Mouse (Mus musculus): ENCODE data around the gene Slc22a17. TPM values are rescaled to one million over a fixed set of nuclear protein-coding genes. Genes with fewer than 3 reads are reported as not detected.

The Slc22a17 gene
- polyA plus RNA-seq, 1 experiment from 2014 or later, result 50.8 TPM

- Histone ChIP-seq H3K4me2 (no peak overlapping the region), H3K9me3 (replicated peaks) (no peaks in the 10 kb centered on the region), H3K9ac (peak overlapping the region; percentile 59; the same call in 1 of the 2 replicates), H3K27me3 (replicated peaks) (no peaks in the 10 kb centered on the region), H3K36me3 (peaks cover 35% of the 10 kb centered on the region), H3K27ac (ENCODE audit: poor library complexity, severe bottlenecking) (peak overlapping the region; percentile 56), H3K4me1 (replicated peaks) (peaks cover 22% of the 10 kb centered on the region), H3K4me3 (no peak overlapping the region)
- no peak for ATAC-seq (ENCODE audit: insufficient number of reproducible peaks, low FRiP score)
- 32% methylated on average over 2 of the region's 2 CpGs for WGBS
Measured at GRCm38 (mm10) chr14:54897445-54897844, 15.5 kb downstream of the Slc22a17 start.

DNA sequence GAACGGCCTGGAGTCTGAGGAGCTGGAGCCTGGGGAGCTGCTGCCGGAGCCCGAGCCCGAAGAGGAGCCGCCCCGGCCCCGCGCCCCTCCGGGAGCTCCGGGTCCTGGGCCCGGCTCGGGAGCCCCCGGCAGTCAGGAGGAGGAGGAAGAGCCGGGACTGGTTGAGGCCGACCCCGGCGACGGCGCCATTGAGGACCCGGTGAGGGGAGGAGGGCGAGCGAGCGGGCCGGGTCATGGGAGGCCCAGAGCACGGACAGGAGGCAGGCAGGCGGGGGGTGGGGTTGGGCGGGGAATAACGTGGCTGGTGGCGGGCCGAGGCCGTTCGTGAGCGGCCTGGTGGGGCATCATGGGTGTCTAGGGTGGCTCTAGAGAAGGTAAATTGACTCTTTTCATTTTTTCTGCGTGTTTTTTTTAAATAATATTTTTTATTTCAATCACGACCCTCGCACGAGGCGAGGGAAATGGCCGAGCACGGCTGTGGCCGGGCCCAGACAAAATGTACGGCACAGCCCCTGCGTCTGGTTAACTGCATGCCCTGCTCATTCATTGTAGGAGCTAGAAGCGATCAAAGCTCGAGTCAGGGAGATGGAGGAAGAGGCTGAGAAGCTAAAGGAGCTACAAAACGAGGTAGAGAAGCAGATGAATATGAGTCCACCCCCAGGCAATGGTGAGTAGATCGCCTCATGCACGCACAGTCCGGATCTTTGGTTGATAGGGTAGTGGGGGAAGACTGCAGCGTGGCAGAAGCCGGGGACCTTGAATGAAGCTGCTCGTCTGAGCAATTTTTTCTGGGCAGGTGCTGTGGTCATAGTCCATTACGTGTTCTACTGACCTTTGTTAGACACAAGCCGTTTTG, 18.4 kb downstream of the Slc22a17 start:
- H3K36me3 ChIP-seq, result peaks cover 35% of the 10 kb centered on the region
- no peaks in the 10 kb centered on the region for H3K27me3 ChIP-seq (replicated peaks)
- no peaks in the 10 kb centered on the region for H3K9me3 ChIP-seq (replicated peaks)
- under 1% methylated on average over 44 of the region's 54 CpGs for WGBS
- ATAC-seq (ENCODE audit: insufficient number of reproducible peaks, low FRiP score), result peak; percentile 79
- H3K4me2 ChIP-seq, result peak overlapping the region; percentile 72
- H3K4me3 ChIP-seq, result peak overlapping the region; percentile 96
- peaks cover 22% of the 10 kb centered on the region for H3K4me1 ChIP-seq (replicated peaks)
- peak overlapping the region; percentile 100 for H3K9ac ChIP-seq
- peak overlapping the region; percentile 97 for H3K27ac ChIP-seq (ENCODE audit: poor library complexity, severe bottlenecking)

DNA sequence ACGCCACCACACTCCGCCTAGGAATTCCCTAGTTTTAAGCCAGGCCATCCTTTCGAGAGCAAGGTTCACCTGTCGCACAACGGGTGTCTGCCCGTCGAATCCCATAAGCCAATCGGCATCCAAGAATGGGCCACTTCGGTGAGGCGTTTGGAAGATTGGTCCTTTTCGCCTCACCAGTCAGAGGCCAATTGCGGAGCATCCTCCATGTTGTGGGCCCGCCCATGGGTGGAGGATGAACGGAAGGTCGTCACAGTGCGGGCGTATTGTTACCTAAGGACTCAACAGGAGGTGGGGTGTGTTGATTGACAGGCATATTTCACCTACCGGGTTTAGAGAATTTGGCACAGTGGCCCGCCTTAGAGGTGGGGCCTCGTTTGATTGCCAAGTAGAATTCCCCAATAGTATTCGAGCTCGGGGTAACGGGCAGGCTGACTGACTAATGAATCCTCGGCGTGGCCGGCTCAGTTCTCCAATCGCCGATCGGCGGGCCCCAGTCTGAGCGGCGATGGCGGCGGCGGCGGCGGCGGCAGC, 19.2 kb downstream of the Slc22a17 start:
- Histone ChIP-seq H3K9me3 (replicated peaks) (no peaks in the 10 kb centered on the region), H3K4me2 (peak overlapping the region; percentile 63), H3K9ac (peak overlapping the region; percentile 100), H3K4me3 (peak overlapping the region; percentile 96), H3K4me1 (replicated peaks) (peaks cover 22% of the 10 kb centered on the region), H3K27me3 (replicated peaks) (no peaks in the 10 kb centered on the region), H3K36me3 (peaks cover 31% of the 10 kb centered on the region), H3K27ac (ENCODE audit: poor library complexity, severe bottlenecking) (peak overlapping the region; percentile 97)
- peak; percentile 97 for ATAC-seq (ENCODE audit: insufficient number of reproducible peaks, low FRiP score)
- under 1% methylated on average over 38 of the region's 38 CpGs for WGBS

DNA sequence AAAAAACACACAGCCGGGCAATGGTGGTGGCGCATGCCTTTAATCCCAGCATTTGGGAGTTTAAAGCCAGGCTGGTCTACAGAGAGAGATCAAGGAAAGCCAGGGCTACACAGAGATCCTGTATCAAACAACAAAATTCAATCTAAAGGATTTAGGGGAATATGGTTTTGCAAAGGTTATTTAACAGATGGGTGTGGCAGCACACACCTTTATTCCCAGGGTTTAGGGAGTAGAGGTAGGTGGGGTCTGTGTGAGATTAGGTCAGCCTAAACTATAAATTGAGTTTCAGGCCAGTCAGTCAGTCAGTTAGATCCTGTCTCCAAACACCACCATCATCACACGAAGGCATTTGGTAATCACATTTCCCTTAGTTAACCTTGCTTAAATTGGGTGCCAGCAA, 20.7 kb downstream of the Slc22a17 start, which contains the start of gene Pabpn1:
Gene Pabpn1 (plus strand): TSS at position 301 of the 400 bp plus-strand sequence.
- Histone ChIP-seq H3K9me3 (replicated peaks) (no peaks in the 10 kb centered on the region), H3K9ac (0 out of 2 replicates have a peak within 1 kb of the TSS, but pooled peaks have one; percentile 55), H3K4me1 (replicated peaks) (peaks cover 16% of the 10 kb centered on the region), H3K27me3 (replicated peaks) (no peaks in the 10 kb centered on the region), H3K27ac (ENCODE audit: poor library complexity, severe bottlenecking) (peak within 1 kb of the TSS; percentile 79), H3K4me3 (peak within 1 kb of the TSS; percentile 96), H3K36me3 (peaks cover 25% of the 10 kb centered on the region), H3K4me2 (peak within 1 kb of the TSS; percentile 63)
- 89% methylated on average over 3 of the region's 3 CpGs for whole genome bisulfite sequencing
- no peak for ATAC-seq (ENCODE audit: insufficient number of reproducible peaks, low FRiP score)

- peak overlapping the region; percentile 9; the same call in 1 of the 2 replicates for H3K4me2 ChIP-seq
- no peaks in the 10 kb centered on the region for H3K9me3 ChIP-seq (replicated peaks)
- ATAC-seq (ENCODE audit: insufficient number of reproducible peaks, low FRiP score), result no peak
- H3K4me3 ChIP-seq, result no peak overlapping the region
- H3K27me3 ChIP-seq (replicated peaks), result no peaks in the 10 kb centered on the region
- no peak overlapping the region for H3K9ac ChIP-seq
- no peak overlapping the region for H3K27ac ChIP-seq (ENCODE audit: poor library complexity, severe bottlenecking)
- peaks cover 33% of the 10 kb centered on the region for H3K4me1 ChIP-seq (replicated peaks)
- peaks cover 26% of the 10 kb centered on the region; the same call in 1 of the 2 replicates for H3K36me3 ChIP-seq
- WGBS, result 88% methylated on average over 11 of the region's 11 CpGs
Measured at GRCm38 (mm10) chr14:54885309-54885708, 27.6 kb downstream of the Slc22a17 start.

GRCm38 (mm10) chr14:54884022-54884712, 28.8 kb downstream of the Slc22a17 start:
- WGBS, result 28% methylated on average over 21 of the region's 21 CpGs

DNA sequence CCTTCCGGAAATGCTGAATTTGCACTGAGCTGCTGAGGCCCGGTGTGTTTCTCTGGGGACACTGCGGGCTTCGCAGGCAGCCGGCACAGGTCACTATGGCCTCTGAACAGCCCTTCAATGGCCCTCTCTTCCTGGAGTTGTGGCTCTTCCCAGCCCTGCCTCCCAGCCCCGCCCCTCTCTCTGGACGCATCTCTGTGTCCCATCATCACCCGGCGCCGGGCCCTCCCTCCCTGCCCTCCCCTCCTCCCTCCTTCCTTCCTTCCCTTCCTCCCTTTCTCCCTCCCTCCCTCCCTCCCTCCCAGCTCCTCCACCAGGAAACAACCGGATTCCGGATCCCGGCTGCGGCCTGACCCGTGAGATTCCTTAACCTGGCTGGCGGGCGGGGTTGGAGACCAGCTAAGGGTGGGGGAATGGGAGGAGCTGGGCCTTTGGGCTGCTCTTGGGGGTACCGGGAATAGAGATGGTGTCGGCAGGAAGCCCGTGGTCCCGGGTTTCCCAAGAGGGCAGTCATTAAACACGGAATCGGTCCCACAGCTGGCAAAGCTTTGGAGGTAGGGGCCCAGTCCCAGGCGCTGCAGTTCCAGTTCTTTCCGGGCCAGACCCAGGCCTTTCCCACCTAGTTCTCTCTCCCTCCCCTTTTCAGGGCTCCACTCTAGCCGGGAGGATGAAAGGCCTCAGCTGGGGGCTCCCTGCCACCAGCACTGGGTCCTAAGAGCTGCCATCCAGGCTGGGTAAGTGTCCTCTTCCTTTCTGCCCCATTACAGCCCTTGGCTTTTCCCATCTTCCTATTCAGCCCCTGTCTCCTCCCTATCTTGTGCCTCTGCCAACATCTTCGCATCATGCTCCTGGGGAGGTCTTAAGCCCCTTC, 29.5 kb downstream of the Slc22a17 start, which contains the start of the genes Bcl2l2 and Gm20521:
Gene Bcl2l2 (plus strand): TSS at position 224 of the 868 bp plus-strand sequence.
Gene Gm20521 (plus strand): TSS at position 288 of the 868 bp plus-strand sequence.
- H3K4me2 ChIP-seq, result peak within 1 kb of the TSS; percentile 80
- no peaks in the 10 kb centered on the region for H3K9me3 ChIP-seq (replicated peaks)

More at GRCm38 (mm10) chr14:54884022-54884712, 28.8 kb downstream of the Slc22a17 start:
- H3K27ac ChIP-seq (ENCODE audit: poor library complexity, severe bottlenecking), result peak overlapping the region; percentile 96
- no peaks in the 10 kb centered on the region for H3K27me3 ChIP-seq (replicated peaks)
- H3K9me3 ChIP-seq (replicated peaks), result no peaks in the 10 kb centered on the region
- peak; percentile 3; the same call in 1 of the 2 replicates for ATAC-seq (ENCODE audit: insufficient number of reproducible peaks, low FRiP score)
- H3K9ac ChIP-seq, result peak overlapping the region; percentile 88
- peak overlapping the region; percentile 73 for H3K4me3 ChIP-seq
- peak overlapping the region; percentile 80 for H3K4me2 ChIP-seq
- H3K36me3 ChIP-seq, result peaks cover 26% of the 10 kb centered on the region; the same call in 1 of the 2 replicates
- H3K4me1 ChIP-seq (replicated peaks), result peaks cover 33% of the 10 kb centered on the region

GRCm38 (mm10) chr14:54877048-54877715, 35.8 kb downstream of the Slc22a17 start, which contains the start of gene Ppp1r3e:
Gene Ppp1r3e, minus strand, starts transcription at chr14:54877550.
- H3K4me1 ChIP-seq (replicated peaks), result peaks cover 20% of the 10 kb centered on the region
- under 1% methylated on average over 51 of the region's 61 CpGs for WGBS
- peak within 1 kb of the TSS; percentile 85 for H3K27ac ChIP-seq (ENCODE audit: poor library complexity, severe bottlenecking)
- peak within 1 kb of the TSS; percentile 76 for H3K4me3 ChIP-seq
- H3K27me3 ChIP-seq (replicated peaks), result peaks cover 7% of the 10 kb centered on the region; the same call in 1 of the 2 replicates
- peak; percentile 79 for ATAC-seq (ENCODE audit: insufficient number of reproducible peaks, low FRiP score)
- no peaks in the 10 kb centered on the region for H3K36me3 ChIP-seq
- H3K9ac ChIP-seq, result peak within 1 kb of the TSS; percentile 79
- H3K9me3 ChIP-seq (replicated peaks), result no peaks in the 10 kb centered on the region
- H3K4me2 ChIP-seq, result peak within 1 kb of the TSS; percentile 98

More for the DNA sequence above, 29.5 kb downstream of the Slc22a17 start, which contains the start of the genes Bcl2l2 and Gm20521:
- Histone ChIP-seq H3K9ac (peak within 1 kb of the TSS; percentile 88), H3K4me1 (replicated peaks) (peaks cover 33% of the 10 kb centered on the region), H3K4me3 (peak within 1 kb of the TSS; percentile 73), H3K27ac (ENCODE audit: poor library complexity, severe bottlenecking) (peak within 1 kb of the TSS; percentile 96), H3K36me3 (peaks cover 25% of the 10 kb centered on the region; the same call in 1 of the 2 replicates), H3K27me3 (replicated peaks) (no peaks in the 10 kb centered on the region)
- WGBS, result under 1% methylated on average over 26 of the region's 27 CpGs
- ATAC-seq (ENCODE audit: insufficient number of reproducible peaks, low FRiP score), result peak; percentile 91

GRCm38 (mm10) chr14:54876539-54877047, 36.3 kb downstream of the Slc22a17 start:
- peak overlapping the region; percentile 85 for H3K27ac ChIP-seq (ENCODE audit: poor library complexity, severe bottlenecking)
- H3K4me1 ChIP-seq (replicated peaks), result peaks cover 18% of the 10 kb centered on the region
- H3K4me3 ChIP-seq, result peak overlapping the region; percentile 76
- peak; percentile 90 for ATAC-seq (ENCODE audit: insufficient number of reproducible peaks, low FRiP score)
- peak overlapping the region; percentile 98 for H3K4me2 ChIP-seq
- H3K9me3 ChIP-seq (replicated peaks), result no peaks in the 10 kb centered on the region
- under 1% methylated on average over 67 of the region's 72 CpGs for WGBS
- peaks cover 7% of the 10 kb centered on the region; the same call in 1 of the 2 replicates for H3K27me3 ChIP-seq (replicated peaks)
- no peaks in the 10 kb centered on the region for H3K36me3 ChIP-seq
- peak overlapping the region; percentile 79 for H3K9ac ChIP-seq

Data from heart, embryonic 12.5 days (tissue).